Mouse (Mus musculus): ENCODE measurements around the gene Gm10944. TPM values are rescaled to one million over a fixed set of nuclear protein-coding genes. Genes with fewer than 3 reads are reported as not detected.

Gene Gm10944
- not detected in 2 replicates for polyA plus RNA-seq (2015; fragmentation: Nextera tagmentation; extraction: Ambion mirVana)

DNA sequence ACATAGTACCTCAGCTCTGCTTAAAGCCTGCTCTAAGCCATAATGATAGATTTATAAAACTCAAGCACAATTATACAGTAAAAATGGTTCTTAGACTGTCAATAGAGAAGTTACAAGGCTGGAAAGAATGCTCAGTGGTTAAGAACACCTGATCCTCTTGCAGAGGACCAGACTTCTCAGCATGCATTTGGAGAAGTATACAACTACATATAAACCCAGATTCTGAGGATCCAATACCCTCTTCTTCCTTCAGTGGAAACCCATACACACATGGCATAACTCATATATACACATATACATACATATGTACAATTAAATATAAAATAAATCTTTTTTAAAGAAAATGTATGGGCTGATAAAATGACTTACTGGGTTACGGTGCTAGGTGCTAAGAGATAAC, at the start of gene Gm10944:
Gene Gm10944 (plus strand): TSS at position 301 of the 400 bp plus-strand sequence.
- H3K36me3 ChIP-seq (ENCODE audit: control insufficient read depth, insufficient read depth, low read length) = no peaks in the 10 kb centered on the region
- H3K9ac ChIP-seq (ENCODE audit: low read depth, low read length) = no peak within 1 kb of the TSS
- ATAC-seq = no peak
- no peak within 1 kb of the TSS for H3K4me3 ChIP-seq (ENCODE audit: low read depth, low read length)
- no peak within 1 kb of the TSS for H3K27ac ChIP-seq (ENCODE audit: low read length)
- 97% methylated on average over 1 of the region's 1 CpGs for WGBS
- H3K27me3 ChIP-seq (ENCODE audit: control insufficient read depth, insufficient read depth, low read depth, low read length) = no peaks in the 10 kb centered on the region
- H3K4me1 ChIP-seq (ENCODE audit: control insufficient read depth, insufficient read depth, low read length) = no peaks in the 10 kb centered on the region
- H3K9me3 ChIP-seq (replicated peaks; ENCODE audit: control insufficient read depth, low read length, poor library complexity, severe bottlenecking) = no peaks in the 10 kb centered on the region
- H3K4me2 ChIP-seq (ENCODE audit: low read length) = no peak within 1 kb of the TSS

DNA sequence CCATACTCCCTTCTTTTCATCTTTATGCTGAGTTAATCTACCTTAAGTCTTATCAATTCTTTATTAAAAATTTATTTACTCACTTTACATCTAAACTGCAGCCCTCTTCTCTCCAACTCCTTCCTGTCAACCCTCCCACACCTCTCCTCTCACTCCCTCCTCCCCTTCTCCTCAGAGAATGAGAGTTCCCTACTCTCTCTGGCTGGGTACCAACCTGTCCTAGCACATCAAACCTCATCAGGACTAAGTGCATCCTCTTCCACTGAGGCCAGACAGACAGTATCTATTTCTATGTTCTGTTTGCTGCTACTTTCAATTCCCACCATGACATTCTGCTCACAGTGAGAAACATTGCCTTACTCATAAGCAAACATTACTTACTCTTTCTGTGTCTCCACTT, 25.2 kb upstream of the Gm10944 start:
- ATAC-seq = no peak
- Histone ChIP-seq H3K4me1 (ENCODE audit: control insufficient read depth, insufficient read depth, low read length) (no peaks in the 10 kb centered on the region), H3K4me3 (ENCODE audit: low read depth, low read length) (no peak overlapping the region), H3K4me2 (ENCODE audit: low read length) (no peak overlapping the region), H3K27ac (ENCODE audit: low read length) (no peak overlapping the region), H3K27me3 (ENCODE audit: control insufficient read depth, insufficient read depth, low read depth, low read length) (no peaks in the 10 kb centered on the region), H3K9me3 (replicated peaks; ENCODE audit: control insufficient read depth, low read length, poor library complexity, severe bottlenecking) (no peaks in the 10 kb centered on the region), H3K36me3 (ENCODE audit: control insufficient read depth, insufficient read depth, low read length) (no peaks in the 10 kb centered on the region), H3K9ac (ENCODE audit: low read depth, low read length) (no peak overlapping the region)

DNA sequence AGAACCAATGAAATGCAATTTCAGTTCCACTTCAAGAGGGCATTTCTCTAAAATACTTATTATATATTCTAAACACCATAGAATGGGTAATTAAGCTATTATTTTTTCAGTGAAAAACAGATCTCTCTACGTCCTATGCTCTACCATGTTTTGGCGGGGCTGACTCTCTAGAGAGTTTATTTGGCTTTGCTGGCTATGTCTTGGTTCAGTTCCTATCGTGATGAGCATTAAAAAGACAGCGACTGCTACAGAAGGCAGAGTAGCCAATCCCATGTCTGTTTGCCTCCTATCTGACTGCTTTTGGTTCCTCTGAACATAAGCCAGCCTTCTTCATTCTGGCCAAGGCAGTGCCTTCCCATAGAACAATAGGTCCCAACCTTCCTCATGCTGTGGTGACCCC, 24.5 kb upstream of the Gm10944 start:
- Histone ChIP-seq H3K9me3 (replicated peaks; ENCODE audit: control insufficient read depth, low read length, poor library complexity, severe bottlenecking) (no peaks in the 10 kb centered on the region), H3K27me3 (ENCODE audit: control insufficient read depth, insufficient read depth, low read depth, low read length) (no peaks in the 10 kb centered on the region), H3K4me2 (ENCODE audit: low read length) (no peak overlapping the region), H3K4me3 (ENCODE audit: low read depth, low read length) (no peak overlapping the region), H3K36me3 (ENCODE audit: control insufficient read depth, insufficient read depth, low read length) (no peaks in the 10 kb centered on the region), H3K4me1 (ENCODE audit: control insufficient read depth, insufficient read depth, low read length) (no peaks in the 10 kb centered on the region), H3K27ac (ENCODE audit: low read length) (no peak overlapping the region), H3K9ac (ENCODE audit: low read depth, low read length) (no peak overlapping the region)
- 82% methylated on average over 4 of the region's 4 CpGs for WGBS
- no peak for ATAC-seq

DNA sequence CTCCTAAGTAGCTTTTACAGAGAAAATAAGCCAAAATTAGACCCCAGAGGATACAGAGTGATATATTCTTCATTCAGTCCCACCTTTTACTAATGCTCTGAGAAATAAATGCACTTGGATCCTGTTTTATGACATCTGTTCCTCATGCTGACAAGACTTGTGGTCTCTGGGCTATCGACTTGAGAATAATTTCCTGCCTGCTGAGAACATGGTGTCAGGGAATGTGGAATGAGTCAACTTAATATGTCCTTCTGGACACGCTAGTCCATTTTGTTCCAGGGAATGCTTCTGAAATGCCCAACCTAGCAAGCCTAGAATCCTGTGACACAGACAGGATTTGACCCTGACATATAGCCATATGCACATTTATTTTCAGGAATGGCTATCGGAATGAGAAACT, 22.0 kb upstream of the Gm10944 start:
- ATAC-seq = no peak
- no peak overlapping the region for H3K27ac ChIP-seq (ENCODE audit: low read length)
- H3K27me3 ChIP-seq (ENCODE audit: control insufficient read depth, insufficient read depth, low read depth, low read length) = no peaks in the 10 kb centered on the region
- 88% methylated on average over 3 of the region's 3 CpGs for WGBS
- no peak overlapping the region for H3K4me2 ChIP-seq (ENCODE audit: low read length)
- no peaks in the 10 kb centered on the region for H3K4me1 ChIP-seq (ENCODE audit: control insufficient read depth, insufficient read depth, low read length)
- H3K9ac ChIP-seq (ENCODE audit: low read depth, low read length) = no peak overlapping the region
- no peaks in the 10 kb centered on the region for H3K36me3 ChIP-seq (ENCODE audit: control insufficient read depth, insufficient read depth, low read length)
- no peaks in the 10 kb centered on the region for H3K9me3 ChIP-seq (replicated peaks; ENCODE audit: control insufficient read depth, low read length, poor library complexity, severe bottlenecking)
- H3K4me3 ChIP-seq (ENCODE audit: low read depth, low read length) = no peak overlapping the region

DNA sequence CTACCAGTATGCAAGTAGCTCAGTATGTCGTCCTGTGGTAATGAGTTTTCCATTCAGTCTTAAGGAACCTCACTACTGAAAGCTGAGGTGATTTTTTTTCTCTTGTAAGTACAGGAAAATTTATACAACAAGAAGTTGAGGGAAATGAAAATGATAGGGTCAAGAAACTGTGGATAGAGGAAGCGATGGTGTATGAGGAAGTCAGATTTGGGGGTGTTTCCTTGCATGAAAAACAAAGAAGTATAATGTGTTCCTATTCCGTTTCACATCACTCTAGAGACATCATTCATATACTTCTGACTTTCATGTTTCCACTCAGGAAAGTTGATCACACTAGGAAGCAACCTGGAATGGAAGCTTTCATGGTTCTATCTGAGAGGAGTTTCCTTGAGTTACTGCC, 21.2 kb upstream of the Gm10944 start:
- Histone ChIP-seq H3K4me1 (ENCODE audit: control insufficient read depth, insufficient read depth, low read length) (no peaks in the 10 kb centered on the region), H3K27ac (ENCODE audit: low read length) (no peak overlapping the region), H3K9me3 (replicated peaks; ENCODE audit: control insufficient read depth, low read length, poor library complexity, severe bottlenecking) (no peaks in the 10 kb centered on the region), H3K9ac (ENCODE audit: low read depth, low read length) (no peak overlapping the region), H3K36me3 (ENCODE audit: control insufficient read depth, insufficient read depth, low read length) (no peaks in the 10 kb centered on the region), H3K27me3 (ENCODE audit: control insufficient read depth, insufficient read depth, low read depth, low read length) (no peaks in the 10 kb centered on the region), H3K4me2 (ENCODE audit: low read length) (no peak overlapping the region), H3K4me3 (ENCODE audit: low read depth, low read length) (no peak overlapping the region)
- WGBS = 80% methylated on average over 3 of the region's 3 CpGs
- no peak for ATAC-seq

DNA sequence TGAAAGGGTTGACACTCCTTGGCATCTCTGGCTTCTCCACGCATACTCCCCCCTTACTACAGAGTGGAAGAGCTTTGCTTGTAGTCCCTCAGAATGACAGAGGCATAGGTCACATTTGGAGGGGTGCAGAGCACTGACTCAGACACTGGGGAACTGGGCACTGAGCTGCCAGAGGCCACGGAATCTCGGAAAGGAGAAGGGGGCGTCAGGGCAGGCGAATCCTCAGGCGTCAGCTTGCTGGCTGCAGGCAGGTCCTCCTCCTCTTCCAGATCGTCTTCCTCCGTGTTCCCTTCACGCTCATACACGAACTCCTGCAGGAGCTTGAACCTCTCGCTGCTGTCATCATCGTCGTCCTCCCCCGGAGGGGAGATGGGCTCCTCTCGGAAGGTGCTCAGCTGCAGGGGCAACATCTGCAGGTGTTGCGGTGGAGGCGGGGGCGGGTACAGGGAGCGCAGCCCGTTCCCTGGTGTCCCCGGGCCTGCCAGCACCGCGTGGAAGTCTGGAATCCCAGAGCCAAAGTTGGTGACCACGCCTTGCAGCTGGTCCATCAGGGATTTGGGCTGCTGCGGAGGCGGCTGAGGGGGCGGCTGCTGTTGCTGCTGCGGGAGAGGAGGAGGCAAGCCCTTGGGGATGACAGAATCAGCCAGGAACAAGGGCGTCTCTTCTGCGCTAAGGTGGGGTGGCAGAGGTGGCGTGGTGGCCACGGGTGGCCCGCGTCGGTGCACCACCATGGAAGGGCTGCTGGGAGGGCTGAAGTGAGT, 7.9 kb downstream of the Gm10944 start:
- Histone ChIP-seq H3K9ac (ENCODE audit: low read depth, low read length) (peak overlapping the region; percentile 71), H3K27ac (ENCODE audit: low read length) (no peak overlapping the region), H3K4me1 (ENCODE audit: control insufficient read depth, insufficient read depth, low read length) (peaks cover 8% of the 10 kb centered on the region; the same call in 1 of the 2 replicates), H3K27me3 (ENCODE audit: control insufficient read depth, insufficient read depth, low read depth, low read length) (no peaks in the 10 kb centered on the region), H3K36me3 (ENCODE audit: control insufficient read depth, insufficient read depth, low read length) (no peaks in the 10 kb centered on the region), H3K4me3 (ENCODE audit: low read depth, low read length) (peak overlapping the region; percentile 57), H3K4me2 (ENCODE audit: low read length) (peak overlapping the region; percentile 96), H3K9me3 (replicated peaks; ENCODE audit: control insufficient read depth, low read length, poor library complexity, severe bottlenecking) (no peaks in the 10 kb centered on the region)
- 2% methylated on average over 35 of the region's 35 CpGs for WGBS
- ATAC-seq = peak; percentile 87

DNA sequence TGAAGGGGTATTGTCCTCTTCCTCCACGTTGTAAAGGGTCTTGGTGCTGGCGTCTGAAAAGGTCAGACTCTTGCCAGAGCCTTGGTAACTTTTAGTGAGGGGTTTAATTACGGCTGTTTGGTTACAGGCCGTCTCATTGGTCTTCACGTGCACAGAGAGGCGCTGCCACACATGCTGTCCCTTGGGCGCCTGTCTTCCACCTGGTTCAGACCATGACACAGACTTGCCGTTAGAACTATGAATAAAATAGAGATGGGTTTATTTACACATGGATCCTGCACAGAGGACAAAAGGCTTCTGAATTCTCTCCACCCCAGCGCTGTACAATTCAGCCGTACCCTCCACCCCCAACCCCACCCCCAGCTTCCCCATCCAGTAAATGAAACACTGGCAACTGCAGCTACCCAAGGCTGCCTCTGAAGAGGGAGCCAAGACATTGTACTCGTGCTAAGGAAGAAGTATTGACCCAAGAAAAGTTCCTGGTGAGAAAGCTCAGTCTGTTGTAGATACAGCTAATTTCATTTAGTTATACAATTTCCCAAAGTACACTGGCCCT, 8.6 kb downstream of the Gm10944 start:
- WGBS = 5% methylated on average over 11 of the region's 11 CpGs
- Histone ChIP-seq H3K9me3 (replicated peaks; ENCODE audit: control insufficient read depth, low read length, poor library complexity, severe bottlenecking) (no peaks in the 10 kb centered on the region), H3K4me2 (ENCODE audit: low read length) (peak overlapping the region; percentile 96), H3K4me3 (ENCODE audit: low read depth, low read length) (peak overlapping the region; percentile 57), H3K4me1 (ENCODE audit: control insufficient read depth, insufficient read depth, low read length) (peaks cover 8% of the 10 kb centered on the region; the same call in 1 of the 2 replicates), H3K9ac (ENCODE audit: low read depth, low read length) (peak overlapping the region; percentile 71), H3K36me3 (ENCODE audit: control insufficient read depth, insufficient read depth, low read length) (no peaks in the 10 kb centered on the region), H3K27me3 (ENCODE audit: control insufficient read depth, insufficient read depth, low read depth, low read length) (no peaks in the 10 kb centered on the region), H3K27ac (ENCODE audit: low read length) (no peak overlapping the region)
- ATAC-seq = peak; percentile 68

DNA sequence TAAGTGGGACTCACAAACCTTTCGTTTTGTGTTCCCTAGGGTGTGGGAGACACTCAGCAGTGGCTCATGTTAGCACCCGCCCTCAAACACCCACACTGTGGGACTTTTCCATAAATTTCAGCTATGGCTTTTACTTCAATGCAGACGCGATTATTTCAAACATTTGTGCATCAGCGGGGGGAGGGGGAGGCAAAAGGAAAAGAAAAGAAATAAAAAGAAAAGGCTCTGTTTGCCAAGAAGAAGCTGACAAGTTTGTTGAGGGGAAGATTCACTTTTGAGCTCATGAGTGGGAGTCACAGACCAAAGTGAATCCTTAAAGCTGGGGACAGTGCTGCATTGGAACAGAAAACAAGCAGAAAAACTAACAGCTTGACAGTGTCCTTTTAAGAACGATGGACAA, 16.3 kb downstream of the Gm10944 start:
- H3K4me2 ChIP-seq (ENCODE audit: low read length) = no peak overlapping the region
- H3K27me3 ChIP-seq (ENCODE audit: control insufficient read depth, insufficient read depth, low read depth, low read length) = no peaks in the 10 kb centered on the region
- H3K9ac ChIP-seq (ENCODE audit: low read depth, low read length) = no peak overlapping the region
- H3K4me1 ChIP-seq (ENCODE audit: control insufficient read depth, insufficient read depth, low read length) = no peaks in the 10 kb centered on the region
- no peaks in the 10 kb centered on the region for H3K9me3 ChIP-seq (replicated peaks; ENCODE audit: control insufficient read depth, low read length, poor library complexity, severe bottlenecking)
- 78% methylated on average over 6 of the region's 6 CpGs for WGBS
- no peaks in the 10 kb centered on the region for H3K36me3 ChIP-seq (ENCODE audit: control insufficient read depth, insufficient read depth, low read length)
- H3K27ac ChIP-seq (ENCODE audit: low read length) = no peak overlapping the region
- no peak overlapping the region for H3K4me3 ChIP-seq (ENCODE audit: low read depth, low read length)
- ATAC-seq = no peak

DNA sequence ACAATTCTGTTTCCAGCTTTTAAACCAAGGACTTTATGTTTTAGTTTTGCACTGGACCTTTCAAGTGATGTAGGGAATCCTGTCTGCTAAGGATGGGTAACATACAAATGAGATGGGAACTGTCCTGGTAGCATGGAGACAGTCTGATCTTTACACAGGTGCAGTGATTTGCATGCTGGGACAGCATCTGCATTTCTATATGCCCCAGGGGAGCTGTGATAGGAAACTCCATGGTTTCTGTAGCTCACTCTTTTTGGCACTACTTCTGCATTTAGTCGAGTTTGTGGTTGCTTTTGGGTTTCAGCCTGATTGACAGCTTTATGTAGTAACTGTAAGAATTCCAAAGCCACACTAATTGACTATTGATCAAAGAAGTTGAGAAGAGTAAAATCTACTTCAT, 19.8 kb downstream of the Gm10944 start:
- ATAC-seq = no peak
- H3K9me3 ChIP-seq (replicated peaks; ENCODE audit: control insufficient read depth, low read length, poor library complexity, severe bottlenecking) = no peaks in the 10 kb centered on the region
- no peak overlapping the region for H3K4me3 ChIP-seq (ENCODE audit: low read depth, low read length)
- no peak overlapping the region for H3K4me2 ChIP-seq (ENCODE audit: low read length)
- no peaks in the 10 kb centered on the region for H3K4me1 ChIP-seq (ENCODE audit: control insufficient read depth, insufficient read depth, low read length)
- H3K9ac ChIP-seq (ENCODE audit: low read depth, low read length) = no peak overlapping the region
- no peak overlapping the region for H3K27ac ChIP-seq (ENCODE audit: low read length)
- WGBS = 66% methylated on average over 1 of the region's 1 CpGs
- no peaks in the 10 kb centered on the region for H3K36me3 ChIP-seq (ENCODE audit: control insufficient read depth, insufficient read depth, low read length)
- no peaks in the 10 kb centered on the region for H3K27me3 ChIP-seq (ENCODE audit: control insufficient read depth, insufficient read depth, low read depth, low read length)

Data from midbrain, embryonic 16.5 days (tissue).